Mouse (Mus musculus): Measurements from ENCODE around the gene Prss16. TPM values are rescaled to one million over a fixed set of nuclear protein-coding genes. Genes with fewer than 3 reads are reported as not detected.

The Prss16 gene
- polyA plus RNA-seq, 1 experiment = 0.22 TPM

DNA sequence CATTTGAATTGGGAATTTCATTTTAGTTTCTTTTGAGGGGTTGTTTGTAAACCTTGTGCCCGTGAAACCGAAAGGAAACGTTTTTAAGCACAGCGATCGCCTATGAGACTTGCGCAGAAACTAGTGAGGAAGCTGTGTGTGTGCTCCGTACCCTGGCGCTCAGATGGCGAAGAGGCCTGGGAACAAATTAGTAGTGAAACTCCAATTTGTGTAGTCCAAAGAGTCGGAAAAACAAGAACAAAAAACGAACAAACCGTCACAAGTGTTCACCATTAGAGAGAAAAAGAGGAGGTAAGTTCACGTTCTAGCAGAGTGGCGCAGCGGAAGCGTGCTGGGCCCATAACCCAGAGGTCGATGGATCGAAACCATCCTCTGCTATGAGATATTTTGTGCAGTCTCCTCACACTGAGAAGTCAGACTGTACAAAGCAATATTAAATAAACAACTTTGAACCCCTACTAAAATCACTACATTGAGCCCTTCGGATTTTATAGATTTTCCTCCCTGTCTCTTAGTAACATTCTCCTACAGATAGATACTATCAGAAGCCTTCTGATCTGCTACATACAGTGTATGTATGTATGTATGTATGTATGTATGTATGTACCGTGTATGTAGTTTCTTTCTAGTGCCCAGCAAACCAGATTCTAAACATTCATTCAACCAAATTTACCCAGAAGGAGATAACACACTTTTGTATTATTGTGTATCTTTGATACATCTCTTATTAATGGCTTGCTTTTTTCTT, 34.6 kb downstream of the Prss16 start:
- peaks cover 2% of the 10 kb centered on the region; the same call in 1 of the 2 replicates for H3K4me1 ChIP-seq (ENCODE audit: control insufficient read depth, insufficient read depth, low read length)
- no peaks in the 10 kb centered on the region for H3K36me3 ChIP-seq (ENCODE audit: control insufficient read depth, insufficient read depth, low read length)
- no peaks in the 10 kb centered on the region for H3K27me3 ChIP-seq (ENCODE audit: control insufficient read depth, insufficient read depth, low read length)
- H3K27ac ChIP-seq (ENCODE audit: control insufficient read depth, insufficient read depth, low read depth, low read length) = peak overlapping the region; percentile 86
- TF ChIP-seq POLR2A (IDR thresholded peaks at IDR 0.05; ENCODE audit: control insufficient read depth, low read depth, low read length) (no peak), CTCF (IDR thresholded peaks at IDR 0.05; ENCODE audit: control insufficient read depth, insufficient read depth, insufficient replicate concordance, low read depth, low read length) (no peak)
- H3K4me3 ChIP-seq (ENCODE audit: control insufficient read depth, low read depth, low read length) = peak overlapping the region; percentile 88

DNA sequence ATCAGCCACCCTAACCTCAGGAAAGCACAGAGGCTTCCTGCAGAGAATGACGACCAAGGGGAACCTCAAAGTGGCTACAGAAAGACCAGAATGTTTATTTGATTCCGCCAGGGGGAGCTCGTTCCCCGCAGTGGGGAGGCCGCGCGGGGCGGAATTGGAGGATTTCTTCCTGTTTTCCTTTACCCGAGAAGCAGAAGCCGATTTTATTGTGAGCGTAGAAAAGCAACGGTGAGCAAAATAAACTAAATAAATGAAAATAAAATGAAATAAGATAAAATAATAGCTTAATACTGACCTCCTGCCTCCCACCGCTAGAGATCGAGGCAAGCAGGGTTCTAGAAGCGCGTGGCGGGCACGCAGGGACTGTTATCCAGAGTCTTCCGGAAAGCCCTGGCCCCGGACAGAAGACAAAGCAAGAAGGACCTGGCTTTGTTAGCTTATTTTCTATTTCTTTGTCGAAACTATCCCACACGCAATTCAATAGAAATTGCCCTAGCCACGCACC, 35.3 kb downstream of the Prss16 start:
- Histone ChIP-seq H3K36me3 (ENCODE audit: control insufficient read depth, insufficient read depth, low read length) (no peaks in the 10 kb centered on the region), H3K27ac (ENCODE audit: control insufficient read depth, insufficient read depth, low read depth, low read length) (peak overlapping the region; percentile 86), H3K4me1 (ENCODE audit: control insufficient read depth, insufficient read depth, low read length) (peaks cover 2% of the 10 kb centered on the region; the same call in 1 of the 2 replicates), H3K27me3 (ENCODE audit: control insufficient read depth, insufficient read depth, low read length) (no peaks in the 10 kb centered on the region), H3K4me3 (ENCODE audit: control insufficient read depth, low read depth, low read length) (peak overlapping the region; percentile 88)
- TF ChIP-seq POLR2A (IDR thresholded peaks at IDR 0.05; ENCODE audit: control insufficient read depth, low read depth, low read length) (no peak), CTCF (IDR thresholded peaks at IDR 0.05; ENCODE audit: control insufficient read depth, insufficient read depth, insufficient replicate concordance, low read depth, low read length) (peak; percentile 74)

DNA sequence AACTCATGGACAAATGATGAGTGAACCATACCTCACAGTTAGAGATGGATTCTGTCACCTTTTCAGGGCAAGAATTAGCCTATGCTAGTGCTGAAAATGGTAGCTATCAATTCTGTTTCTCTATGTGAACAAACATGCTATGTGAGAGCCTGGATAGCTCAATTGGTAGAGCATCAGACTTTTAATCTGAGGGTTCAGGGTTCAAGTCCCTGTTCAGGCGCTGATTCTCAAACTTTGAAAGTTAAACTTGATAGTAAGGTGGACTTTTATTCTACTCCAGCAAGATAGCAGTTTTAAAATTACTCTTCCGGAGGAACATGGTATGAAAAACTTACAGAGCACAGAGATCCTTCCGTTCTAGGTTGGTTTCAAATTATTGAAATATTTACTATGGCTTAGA, 37.9 kb downstream of the Prss16 start:
- Histone ChIP-seq H3K27me3 (ENCODE audit: control insufficient read depth, insufficient read depth, low read length) (no peaks in the 10 kb centered on the region), H3K4me1 (ENCODE audit: control insufficient read depth, insufficient read depth, low read length) (peaks cover 2% of the 10 kb centered on the region; the same call in 1 of the 2 replicates), H3K27ac (ENCODE audit: control insufficient read depth, insufficient read depth, low read depth, low read length) (no peak overlapping the region), H3K4me3 (ENCODE audit: control insufficient read depth, low read depth, low read length) (no peak overlapping the region), H3K36me3 (ENCODE audit: control insufficient read depth, insufficient read depth, low read length) (no peaks in the 10 kb centered on the region)
- no peak for TF ChIP-seq CTCF (IDR thresholded peaks at IDR 0.05; ENCODE audit: control insufficient read depth, insufficient read depth, insufficient replicate concordance, low read depth, low read length)

DNA sequence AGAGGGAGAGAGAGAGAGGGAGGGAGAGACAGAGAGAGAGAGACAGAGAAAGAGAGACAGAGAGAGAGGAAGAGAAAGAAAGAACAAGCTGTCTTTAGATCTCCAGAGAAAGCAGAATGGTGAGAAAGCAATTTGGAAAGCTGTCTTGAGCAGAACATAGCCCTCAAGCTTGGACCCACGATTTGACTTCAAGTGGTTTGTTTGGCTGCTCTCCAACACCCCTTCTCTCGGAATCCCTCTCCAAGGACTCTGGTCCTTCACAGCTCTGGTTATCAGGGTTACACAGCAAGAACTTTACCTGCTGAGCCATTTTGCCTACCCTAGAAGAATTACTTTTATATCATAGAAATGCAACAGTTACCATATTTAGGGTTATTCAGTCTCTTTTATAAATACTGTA, 39.7 kb downstream of the Prss16 start:
- H3K4me3 ChIP-seq (ENCODE audit: control insufficient read depth, low read depth, low read length) = no peak overlapping the region
- no peaks in the 10 kb centered on the region for H3K36me3 ChIP-seq (ENCODE audit: control insufficient read depth, insufficient read depth, low read length)
- TF ChIP-seq CTCF (IDR thresholded peaks at IDR 0.05; ENCODE audit: control insufficient read depth, insufficient read depth, insufficient replicate concordance, low read depth, low read length) (no peak), POLR2A (IDR thresholded peaks at IDR 0.05; ENCODE audit: control insufficient read depth, low read depth, low read length) (no peak)
- peaks cover 2% of the 10 kb centered on the region; the same call in 1 of the 2 replicates for H3K4me1 ChIP-seq (ENCODE audit: control insufficient read depth, insufficient read depth, low read length)
- no peak overlapping the region for H3K27ac ChIP-seq (ENCODE audit: control insufficient read depth, insufficient read depth, low read depth, low read length)
- H3K27me3 ChIP-seq (ENCODE audit: control insufficient read depth, insufficient read depth, low read length) = no peaks in the 10 kb centered on the region

DNA sequence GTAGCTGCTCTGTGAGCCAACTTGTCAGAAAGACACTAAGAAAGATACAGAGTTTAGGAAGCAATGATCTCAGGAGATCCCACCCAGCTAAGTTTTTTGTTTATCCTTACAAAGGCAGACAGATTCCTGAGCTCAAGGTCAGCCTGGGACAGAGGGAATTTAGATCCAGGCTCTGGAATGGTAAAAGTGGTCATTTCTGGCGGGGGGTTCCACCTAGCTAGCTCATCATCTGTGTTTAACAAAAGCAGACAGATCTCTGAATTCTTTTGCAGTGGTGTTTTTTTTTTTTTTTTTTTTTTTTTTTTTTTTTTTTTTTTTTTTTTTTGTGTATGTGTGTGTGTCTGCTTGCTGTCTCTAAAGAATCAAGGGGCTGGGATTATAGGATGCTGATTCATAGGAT, 40.3 kb downstream of the Prss16 start:
- H3K4me1 ChIP-seq (ENCODE audit: control insufficient read depth, insufficient read depth, low read length) = peaks cover 2% of the 10 kb centered on the region; the same call in 1 of the 2 replicates
- H3K4me3 ChIP-seq (ENCODE audit: control insufficient read depth, low read depth, low read length) = no peak overlapping the region
- no peak overlapping the region for H3K27ac ChIP-seq (ENCODE audit: control insufficient read depth, insufficient read depth, low read depth, low read length)
- TF ChIP-seq CTCF (IDR thresholded peaks at IDR 0.05; ENCODE audit: control insufficient read depth, insufficient read depth, insufficient replicate concordance, low read depth, low read length) = no peak
- TF ChIP-seq POLR2A (IDR thresholded peaks at IDR 0.05; ENCODE audit: control insufficient read depth, low read depth, low read length) = no peak
- no peaks in the 10 kb centered on the region for H3K36me3 ChIP-seq (ENCODE audit: control insufficient read depth, insufficient read depth, low read length)
- no peaks in the 10 kb centered on the region for H3K27me3 ChIP-seq (ENCODE audit: control insufficient read depth, insufficient read depth, low read length)

Other genes with a start within 250 kb of the Prss16 start
- gene Hist1h1b, start 229.1 kb downstream of the Prss16 start, polyA plus RNA-seq (2012; rRNA removed) = 0.36 TPM in 1 of 2 replicates, not detected in the other
- gene Hist1h3i, start 226.4 kb downstream of the Prss16 start, polyA plus RNA-seq (2012; rRNA removed) = 5.8 and 7.4 TPM in 2 replicates
- 1.8 and 2.1 TPM in 2 replicates for gene Hist1h2an, start 222.5 kb downstream of the Prss16 start, polyA plus RNA-seq (2012; rRNA removed)
- gene Hist1h2bp, start 222.3 kb downstream of the Prss16 start, polyA plus RNA-seq (2012; rRNA removed) = 155 and 156 TPM in 2 replicates
- 28.8 and 32.6 TPM in 2 replicates for gene Hist1h2bq, start 199.5 kb downstream of the Prss16 start, polyA plus RNA-seq (2012; rRNA removed)
- gene Hist1h2ao, start 199.3 kb downstream of the Prss16 start, polyA plus RNA-seq (2012; rRNA removed) = not detected in 2 replicates
- gene Hist1h4m, start 198.0 kb downstream of the Prss16 start, polyA plus RNA-seq (2012; rRNA removed) = not detected in 2 replicates
- gene Hist1h4n, start 177.5 kb downstream of the Prss16 start, polyA plus RNA-seq (2012; rRNA removed) = 32.2 and 38.8 TPM in 2 replicates
- gene Hist1h2ap, start 176.2 kb downstream of the Prss16 start, polyA plus RNA-seq (2012; rRNA removed) = 7.4 and 12.0 TPM in 2 replicates
- gene Hist1h2br, start 176.0 kb downstream of the Prss16 start, polyA plus RNA-seq (2012; rRNA removed) = 26.8 and 30.6 TPM in 2 replicates
- 2.7 and 2.8 TPM in 2 replicates for gene Zfp184, start 64.6 kb downstream of the Prss16 start, polyA plus RNA-seq (2012; rRNA removed)
- gene Pom121l2, start 28.5 kb downstream of the Prss16 start, polyA plus RNA-seq (2012; rRNA removed) = 128 and 157 TPM in 2 replicates
- 1.8 and 3.7 TPM in 2 replicates for gene Hist1h2ah, start 25.8 kb upstream of the Prss16 start, polyA plus RNA-seq (2012; rRNA removed)
- gene Hist1h2bk, start 26.1 kb upstream of the Prss16 start, polyA plus RNA-seq (2012; rRNA removed) = 10.0 and 11.3 TPM in 2 replicates
- 3.7 and 6.6 TPM in 2 replicates for gene Hist1h4i, start 31.6 kb upstream of the Prss16 start, polyA plus RNA-seq (2012; rRNA removed)
- gene Hist1h2ag, start 33.2 kb upstream of the Prss16 start, polyA plus RNA-seq (2012; rRNA removed) = 4.8 and 6.5 TPM in 2 replicates
- 7.9 and 8.5 TPM in 2 replicates for gene Hist1h2bj, start 33.5 kb upstream of the Prss16 start, polyA plus RNA-seq (2012; rRNA removed)
- gene Vmn1r188, start 74.7 kb upstream of the Prss16 start, polyA plus RNA-seq (2012; rRNA removed) = not detected in 2 replicates
- not detected in 2 replicates for gene Vmn1r189, start 96.1 kb upstream of the Prss16 start, polyA plus RNA-seq (2012; rRNA removed)
- not detected in 2 replicates for gene Vmn1r191, start 174.2 kb upstream of the Prss16 start, polyA plus RNA-seq (2012; rRNA removed)
- gene Vmn1r192, start 181.4 kb upstream of the Prss16 start, polyA plus RNA-seq (2012; rRNA removed) = not detected in 2 replicates
- not detected in 2 replicates for gene Vmn1r193, start 213.4 kb upstream of the Prss16 start, polyA plus RNA-seq (2012; rRNA removed)
- not detected in 2 replicates for gene Vmn1r194, start 234.5 kb upstream of the Prss16 start, polyA plus RNA-seq (2012; rRNA removed)